Mouse (Mus musculus): ENCODE data around the gene Slc28a3. TPM values are rescaled to one million over a fixed set of nuclear protein-coding genes. Genes with fewer than 3 reads are reported as not detected.

Gene Slc28a3
- polyA plus RNA-seq, 1 experiment from 2014 or later, result 0.09 TPM

GRCm38 (mm10) chr13:58610059-58610458, 618 bp downstream of the Slc28a3 start:
- ATAC-seq (ENCODE audit: low FRiP score, low read depth), result no peak
- H3K9ac ChIP-seq, result no peak overlapping the region
- H3K4me3 ChIP-seq, result no peak overlapping the region
- 17% methylated on average over 7 of the region's 7 CpGs for WGBS
- H3K36me3 ChIP-seq, result no peaks in the 10 kb centered on the region
- peak overlapping the region; percentile 36; the same call in 1 of the 2 replicates for H3K4me2 ChIP-seq (replicated peaks)
- H3K27me3 ChIP-seq, result 0 out of 2 replicates have a peak, but pooled peaks cover 6% of the 10 kb centered on the region
- H3K27ac ChIP-seq, result no peak overlapping the region
- H3K9me3 ChIP-seq, result no peaks in the 10 kb centered on the region
- H3K4me1 ChIP-seq, result peaks cover 25% of the 10 kb centered on the region

GRCm38 (mm10) chr13:58601201-58601855, 9.3 kb downstream of the Slc28a3 start:
- Histone ChIP-seq H3K4me2 (replicated peaks) (no peak overlapping the region), H3K27ac (no peak overlapping the region), H3K27me3 (no peaks in the 10 kb centered on the region), H3K36me3 (no peaks in the 10 kb centered on the region), H3K4me1 (peaks cover 12% of the 10 kb centered on the region), H3K9ac (0 out of 2 replicates have a peak overlapping the region, but pooled peaks have one; percentile 13), H3K9me3 (no peaks in the 10 kb centered on the region), H3K4me3 (no peak overlapping the region)
- WGBS, result 51% methylated on average over 10 of the region's 10 CpGs
- ATAC-seq (ENCODE audit: low FRiP score, low read depth), result no peak

GRCm38 (mm10) chr13:58598578-58598977, 12.1 kb downstream of the Slc28a3 start:
- H3K9me3 ChIP-seq, result no peaks in the 10 kb centered on the region
- peaks cover 12% of the 10 kb centered on the region for H3K4me1 ChIP-seq
- ATAC-seq (ENCODE audit: low FRiP score, low read depth), result no peak
- no peak overlapping the region for H3K27ac ChIP-seq
- H3K9ac ChIP-seq, result no peak overlapping the region
- H3K27me3 ChIP-seq, result no peaks in the 10 kb centered on the region
- no peak overlapping the region for H3K4me3 ChIP-seq
- no peaks in the 10 kb centered on the region for H3K36me3 ChIP-seq
- 61% methylated on average over 4 of the region's 4 CpGs for WGBS
- no peak overlapping the region for H3K4me2 ChIP-seq (replicated peaks)

DNA sequence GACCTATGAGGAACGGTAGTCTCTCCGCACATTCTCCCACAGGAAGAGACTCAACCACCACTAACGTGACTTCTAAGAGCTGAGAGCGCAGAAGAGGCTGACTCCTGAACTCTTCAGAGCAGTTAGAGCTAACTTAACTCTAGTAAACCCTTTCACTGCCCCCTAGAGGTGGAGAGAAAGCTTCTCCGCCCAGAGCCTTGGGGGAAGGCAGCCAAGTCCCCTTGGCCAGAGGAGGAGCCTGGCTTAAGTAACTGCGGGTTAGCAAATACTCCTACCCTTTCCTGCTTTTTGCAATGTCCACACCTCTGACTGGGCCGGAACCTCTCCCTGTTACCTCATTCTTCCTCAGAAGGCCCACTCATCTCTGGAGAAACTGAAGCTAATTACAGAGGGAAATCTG, 17.5 kb downstream of the Slc28a3 start:
- ATAC-seq (ENCODE audit: low FRiP score, low read depth), result no peak
- Histone ChIP-seq H3K36me3 (no peaks in the 10 kb centered on the region), H3K4me2 (replicated peaks) (no peak overlapping the region), H3K9me3 (no peaks in the 10 kb centered on the region), H3K9ac (no peak overlapping the region), H3K27ac (no peak overlapping the region), H3K27me3 (no peaks in the 10 kb centered on the region), H3K4me1 (peaks cover 5% of the 10 kb centered on the region; the same call in 1 of the 2 replicates), H3K4me3 (no peak overlapping the region)
- WGBS, result 21% methylated on average over 7 of the region's 7 CpGs

GRCm38 (mm10) chr13:58591912-58592311, 18.8 kb downstream of the Slc28a3 start:
- Histone ChIP-seq H3K4me1 (peaks cover 5% of the 10 kb centered on the region; the same call in 1 of the 2 replicates), H3K4me2 (replicated peaks) (no peak overlapping the region), H3K36me3 (no peaks in the 10 kb centered on the region), H3K27ac (no peak overlapping the region), H3K27me3 (no peaks in the 10 kb centered on the region), H3K4me3 (no peak overlapping the region), H3K9ac (no peak overlapping the region), H3K9me3 (no peaks in the 10 kb centered on the region)
- no peak for ATAC-seq (ENCODE audit: low FRiP score, low read depth)
- WGBS, result 90% methylated on average over 7 of the region's 7 CpGs

DNA sequence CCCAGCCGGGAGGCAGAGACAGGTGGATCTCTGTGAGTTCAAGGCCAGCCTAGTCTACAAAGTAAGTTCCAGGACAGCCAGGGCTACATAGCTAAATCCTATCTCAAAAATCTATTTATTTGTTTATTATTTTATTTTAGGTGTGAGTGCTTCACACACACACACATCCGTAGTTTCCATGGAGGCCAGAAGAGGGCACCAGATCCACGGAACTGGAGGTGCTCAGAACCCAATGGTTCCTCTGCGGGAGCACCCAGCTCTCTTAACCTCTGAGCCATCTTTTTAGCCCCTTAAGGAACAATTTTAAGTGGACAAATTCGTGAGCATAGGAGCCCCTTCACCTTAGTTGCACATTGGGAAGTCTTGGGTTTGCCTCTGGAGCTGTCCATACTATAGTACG, 20.0 kb downstream of the Slc28a3 start:
- Histone ChIP-seq H3K9me3 (no peaks in the 10 kb centered on the region), H3K27ac (no peak overlapping the region), H3K27me3 (no peaks in the 10 kb centered on the region), H3K9ac (no peak overlapping the region), H3K4me3 (no peak overlapping the region), H3K4me2 (replicated peaks) (no peak overlapping the region), H3K36me3 (no peaks in the 10 kb centered on the region), H3K4me1 (peaks cover 5% of the 10 kb centered on the region; the same call in 1 of the 2 replicates)
- WGBS, result 47% methylated on average over 6 of the region's 6 CpGs
- ATAC-seq (ENCODE audit: low FRiP score, low read depth), result no peak

- H3K9me3 ChIP-seq, result no peaks in the 10 kb centered on the region
- ATAC-seq (ENCODE audit: low FRiP score, low read depth), result peak; percentile 72
- no peak overlapping the region for H3K9ac ChIP-seq
- no peak overlapping the region for H3K27ac ChIP-seq
- peak overlapping the region; percentile 54 for H3K4me2 ChIP-seq (replicated peaks)
- peak overlapping the region; percentile 20 for H3K4me3 ChIP-seq
- H3K36me3 ChIP-seq, result no peaks in the 10 kb centered on the region
- H3K4me1 ChIP-seq, result peaks cover 5% of the 10 kb centered on the region; the same call in 1 of the 2 replicates
- WGBS, result under 1% methylated on average over 9 of the region's 9 CpGs
- H3K27me3 ChIP-seq, result no peaks in the 10 kb centered on the region
Measured at GRCm38 (mm10) chr13:58589517-58589858, 21.2 kb downstream of the Slc28a3 start.

DNA sequence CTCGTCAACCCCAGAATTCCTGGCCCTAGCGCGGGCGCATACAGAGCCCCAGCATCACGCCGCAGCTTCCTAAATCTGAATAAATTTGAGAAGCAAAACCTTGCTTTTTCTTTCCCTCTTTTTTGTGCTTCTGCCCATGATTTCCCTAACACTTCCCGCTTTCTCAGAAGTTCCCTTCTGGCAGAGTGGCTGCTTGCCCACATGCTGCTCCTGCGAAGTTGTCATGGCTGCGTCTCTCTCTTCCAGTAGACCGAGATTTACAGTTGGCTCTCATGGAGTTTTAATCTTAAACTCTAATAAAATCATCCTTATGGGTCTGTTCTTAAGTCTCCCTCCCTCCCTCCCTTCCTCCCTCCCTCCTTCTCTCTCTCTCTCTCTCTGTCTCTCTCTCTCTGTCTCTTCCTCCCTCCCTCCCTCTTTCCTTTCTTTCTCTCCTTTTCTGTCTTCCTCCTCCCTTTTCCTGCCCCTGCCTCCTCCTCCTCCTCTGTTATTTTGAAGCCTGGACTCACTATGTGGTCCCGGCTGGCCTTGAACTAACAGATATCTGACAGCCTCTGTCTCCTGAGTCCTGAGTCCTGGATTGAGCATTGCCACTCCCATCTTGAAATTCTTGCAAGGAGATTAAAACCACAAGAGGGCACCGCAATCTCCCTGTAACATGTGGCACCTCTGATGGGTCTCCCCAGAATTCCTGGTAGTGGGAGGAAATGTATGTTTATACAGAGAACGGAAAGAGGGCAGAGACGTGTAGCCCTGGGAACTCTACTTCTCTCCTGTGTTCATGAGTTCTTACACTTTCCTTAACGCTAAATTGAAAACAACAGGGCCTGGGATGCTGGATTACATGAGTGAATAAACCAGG, 21.8 kb downstream of the Slc28a3 start:
- WGBS, result 52% methylated on average over 15 of the region's 15 CpGs
- no peaks in the 10 kb centered on the region for H3K36me3 ChIP-seq
- H3K9me3 ChIP-seq, result no peaks in the 10 kb centered on the region

GRCm38 (mm10) chr13:58587962-58588361, 22.7 kb downstream of the Slc28a3 start:
- Histone ChIP-seq H3K9me3 (no peaks in the 10 kb centered on the region), H3K27me3 (no peaks in the 10 kb centered on the region)
- WGBS, result 79% methylated on average over 7 of the region's 7 CpGs

More for the DNA sequence above, 21.8 kb downstream of the Slc28a3 start:
- no peaks in the 10 kb centered on the region for H3K27me3 ChIP-seq
- 0 out of 2 replicates have a peak, but pooled peaks have one; percentile 44 for ATAC-seq (ENCODE audit: low FRiP score, low read depth)
- H3K4me3 ChIP-seq, result peak overlapping the region; percentile 20
- H3K4me2 ChIP-seq (replicated peaks), result peak overlapping the region; percentile 54
- H3K9ac ChIP-seq, result no peak overlapping the region
- H3K27ac ChIP-seq, result no peak overlapping the region
- peaks cover 5% of the 10 kb centered on the region; the same call in 1 of the 2 replicates for H3K4me1 ChIP-seq

DNA sequence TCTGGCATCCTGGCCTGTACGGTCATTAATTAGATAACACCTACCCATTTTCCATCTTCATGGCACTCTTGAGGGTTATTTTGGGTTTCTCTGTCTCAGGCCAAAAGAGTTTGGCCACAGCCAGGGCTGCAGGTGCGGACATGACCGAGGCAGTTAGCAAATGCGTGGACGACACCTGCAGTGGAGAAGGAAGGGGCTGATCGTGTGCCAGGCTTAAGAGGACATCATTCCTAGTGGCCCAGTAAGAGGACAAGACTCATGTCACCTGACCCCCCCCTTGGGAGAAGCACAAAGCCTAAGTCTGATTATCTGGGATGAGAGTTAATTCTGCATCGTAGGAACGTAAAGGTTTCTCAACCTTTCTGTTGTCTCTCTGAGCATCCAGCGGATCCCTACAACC, 44.5 kb downstream of the Slc28a3 start:
- no peaks in the 10 kb centered on the region for H3K4me1 ChIP-seq
- H3K27me3 ChIP-seq, result no peaks in the 10 kb centered on the region
- H3K9ac ChIP-seq, result no peak overlapping the region
- H3K4me3 ChIP-seq, result no peak overlapping the region
- no peaks in the 10 kb centered on the region for H3K9me3 ChIP-seq
- WGBS, result 80% methylated on average over 9 of the region's 9 CpGs
- no peak for ATAC-seq (ENCODE audit: low FRiP score, low read depth)
- no peak overlapping the region for H3K4me2 ChIP-seq (replicated peaks)
- H3K36me3 ChIP-seq, result no peaks in the 10 kb centered on the region
- H3K27ac ChIP-seq, result no peak overlapping the region

More at GRCm38 (mm10) chr13:58587962-58588361, 22.7 kb downstream of the Slc28a3 start:
- H3K27ac ChIP-seq, result no peak overlapping the region
- peaks cover 5% of the 10 kb centered on the region; the same call in 1 of the 2 replicates for H3K4me1 ChIP-seq
- H3K4me3 ChIP-seq, result no peak overlapping the region
- H3K4me2 ChIP-seq (replicated peaks), result no peak overlapping the region
- H3K36me3 ChIP-seq, result no peaks in the 10 kb centered on the region
- no peak overlapping the region for H3K9ac ChIP-seq
- no peak for ATAC-seq (ENCODE audit: low FRiP score, low read depth)

DNA sequence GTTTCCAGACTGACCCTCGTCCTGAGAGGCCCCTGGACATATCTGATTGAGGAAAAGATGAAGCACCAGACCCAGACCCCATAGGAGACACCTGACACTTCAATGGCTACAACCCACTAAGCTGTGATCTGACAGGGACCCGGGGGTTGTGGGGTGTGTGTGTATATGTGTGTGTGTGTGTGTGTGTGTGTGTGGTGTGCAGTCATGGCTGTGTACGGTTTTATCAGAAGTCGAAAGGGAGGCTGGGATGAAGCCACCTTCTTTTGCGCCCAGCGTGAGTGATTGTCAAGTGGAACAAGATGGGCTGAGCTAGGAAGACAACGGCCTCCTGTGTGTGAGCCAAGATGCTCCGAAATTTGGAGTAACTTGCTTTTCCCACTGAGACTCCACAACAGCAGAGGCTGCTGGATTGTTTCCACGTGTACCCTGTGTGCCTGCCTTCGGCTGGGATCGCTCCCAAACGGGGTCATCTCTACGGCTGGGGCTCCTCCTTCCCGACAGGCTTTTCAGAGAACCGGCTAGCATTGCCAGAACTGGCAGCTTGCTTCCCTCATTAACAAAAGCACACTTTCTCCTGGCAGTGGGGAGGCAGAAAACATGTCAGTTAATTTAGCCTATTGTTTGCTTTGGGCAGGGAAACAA, 50.1 kb downstream of the Slc28a3 start:
- H3K9ac ChIP-seq, result no peak overlapping the region
- H3K9me3 ChIP-seq, result no peaks in the 10 kb centered on the region
- H3K4me2 ChIP-seq (replicated peaks), result no peak overlapping the region
- WGBS, result 77% methylated on average over 15 of the region's 15 CpGs
- H3K27ac ChIP-seq, result no peak overlapping the region
- no peak overlapping the region for H3K4me3 ChIP-seq
- no peak for ATAC-seq (ENCODE audit: low FRiP score, low read depth)
- H3K4me1 ChIP-seq, result 0 out of 2 replicates have a peak, but pooled peaks cover 1% of the 10 kb centered on the region
- H3K36me3 ChIP-seq, result no peaks in the 10 kb centered on the region
- H3K27me3 ChIP-seq, result no peaks in the 10 kb centered on the region

GRCm38 (mm10) chr13:58558216-58558615, 52.5 kb downstream of the Slc28a3 start:
- Histone ChIP-seq H3K4me3 (no peak overlapping the region), H3K36me3 (no peaks in the 10 kb centered on the region), H3K9me3 (no peaks in the 10 kb centered on the region), H3K9ac (no peak overlapping the region), H3K27me3 (no peaks in the 10 kb centered on the region), H3K4me2 (replicated peaks) (no peak overlapping the region), H3K27ac (no peak overlapping the region), H3K4me1 (0 out of 2 replicates have a peak, but pooled peaks cover 4% of the 10 kb centered on the region)
- no peak for ATAC-seq (ENCODE audit: low FRiP score, low read depth)
- 80% methylated on average over 12 of the region's 12 CpGs for WGBS
